Mouse (Mus musculus): Measurements from ENCODE around the gene Ager.

Ager gene

GRCm38 (mm10) chr17:34605609-34606008, 7.9 kb downstream of the Ager start:
- peak; percentile 96 for DNase-seq

GRCm38 (mm10) chr17:34606186-34607039, 8.8 kb downstream of the Ager start:
- DNase-seq: no peak

- no peak for DNase-seq
These were observed 10.3 kb downstream of the Ager start for GRCm38 (mm10) chr17:34607997-34608396.

- no peak for DNase-seq
These were observed 13.4 kb downstream of the Ager start for GRCm38 (mm10) chr17:34611050-34611449.

- no peak for DNase-seq
These were observed 15.5 kb downstream of the Ager start for GRCm38 (mm10) chr17:34613054-34613645.

- DNase-seq: no peak
These were observed 16.2 kb downstream of the Ager start for GRCm38 (mm10) chr17:34613830-34614229.

- no peak for DNase-seq
These were observed 18.2 kb downstream of the Ager start, which contains the start of gene Egfl8 for GRCm38 (mm10) chr17:34615871-34616270. Gene Egfl8 (minus strand): TSS chr17:34615971.

GRCm38 (mm10) chr17:34618999-34619398, 21.3 kb downstream of the Ager start:
- peak; percentile 73 for DNase-seq

- DNase-seq: no peak
These were observed 23.3 kb downstream of the Ager start for GRCm38 (mm10) chr17:34621006-34621405.

GRCm38 (mm10) chr17:34623161-34623560, 25.5 kb downstream of the Ager start:
- no peak for DNase-seq

- no peak for DNase-seq
These were observed 27.3 kb downstream of the Ager start for GRCm38 (mm10) chr17:34624981-34625380.

GRCm38 (mm10) chr17:34626062-34626772, 28.6 kb downstream of the Ager start:
- DNase-seq: no peak

GRCm38 (mm10) chr17:34626773-34627092, 29.1 kb downstream of the Ager start:
- peak; percentile 82 for DNase-seq

GRCm38 (mm10) chr17:34627093-34627942, 29.7 kb downstream of the Ager start:
- DNase-seq: peak; percentile 93

GRCm38 (mm10) chr17:34627943-34628643, 30.4 kb downstream of the Ager start, which contains the start of gene Ppt2:
Gene Ppt2 (minus strand): TSS chr17:34628510.
- no peak for DNase-seq

- no peak for DNase-seq
These were observed 30.9 kb downstream of the Ager start for GRCm38 (mm10) chr17:34628644-34628967.

- DNase-seq: peak; percentile 77
These were observed 31.6 kb downstream of the Ager start, which contains the start of gene Prrt1 for GRCm38 (mm10) chr17:34629221-34629751. Gene Prrt1 (plus strand): TSS chr17:34629533.

- no peak for DNase-seq
These were observed 32.3 kb downstream of the Ager start for GRCm38 (mm10) chr17:34629796-34630603.

GRCm38 (mm10) chr17:34630761-34631301, 33.2 kb downstream of the Ager start:
- no peak for DNase-seq

GRCm38 (mm10) chr17:34631647-34632046, 34.0 kb downstream of the Ager start:
- no peak for DNase-seq

GRCm38 (mm10) chr17:34632261-34632691, 34.6 kb downstream of the Ager start:
- DNase-seq: peak; percentile 63

Data from embryo, embryonic 11 days (tissue).